Mouse (Mus musculus): ENCODE results near the gene Kdelr1. TPM values are rescaled to one million over a fixed set of nuclear protein-coding genes. Genes with fewer than 3 reads are reported as not detected.

Kdelr1 gene
- polyA plus RNA-seq, 1 experiment from 2014 or later: 150 TPM

GRCm38 (mm10) chr7:45916056-45917003 lies 43.8 kb downstream of the Kdelr1 start:
- peak overlapping the region; percentile 91 for H3K27ac ChIP-seq (ENCODE audit: low read length)
- peak; percentile 84 for ATAC-seq (ENCODE audit: insufficient number of reproducible peaks, insufficient read depth, low FRiP score, low read depth)
- peaks cover 10% of the 10 kb centered on the region; the same call in 1 of the 2 replicates for H3K36me3 ChIP-seq (ENCODE audit: control insufficient read depth, insufficient read depth, low read length)
- WGBS: 27% methylated on average over 26 of the region's 26 CpGs
- no peaks in the 10 kb centered on the region for H3K27me3 ChIP-seq (ENCODE audit: control insufficient read depth, insufficient read depth, low read length)
- peak overlapping the region; percentile 27 for H3K4me3 ChIP-seq (ENCODE audit: low read depth, low read length)
- H3K9me3 ChIP-seq (ENCODE audit: control insufficient read depth, low read depth, low read length): no peaks in the 10 kb centered on the region
- H3K4me2 ChIP-seq (replicated peaks; ENCODE audit: low read depth, low read length): peak overlapping the region; percentile 46
- peak overlapping the region; percentile 33; the same call in 1 of the 2 replicates for H3K9ac ChIP-seq (replicated peaks; ENCODE audit: low read depth, low read length)
- H3K4me1 ChIP-seq (ENCODE audit: control insufficient read depth, insufficient read depth, low read length): peaks cover 42% of the 10 kb centered on the region

GRCm38 (mm10) chr7:45917004-45917704 lies 44.6 kb downstream of the Kdelr1 start:
- Histone ChIP-seq H3K27ac (ENCODE audit: low read length) (peak overlapping the region; percentile 91), H3K4me3 (ENCODE audit: low read depth, low read length) (peak overlapping the region; percentile 12), H3K9me3 (ENCODE audit: control insufficient read depth, low read depth, low read length) (no peaks in the 10 kb centered on the region), H3K36me3 (ENCODE audit: control insufficient read depth, insufficient read depth, low read length) (peaks cover 10% of the 10 kb centered on the region; the same call in 1 of the 2 replicates), H3K9ac (replicated peaks; ENCODE audit: low read depth, low read length) (no peak overlapping the region; the same call in 1 of the 2 replicates), H3K4me2 (replicated peaks; ENCODE audit: low read depth, low read length) (peak overlapping the region; percentile 46), H3K27me3 (ENCODE audit: control insufficient read depth, insufficient read depth, low read length) (no peaks in the 10 kb centered on the region), H3K4me1 (ENCODE audit: control insufficient read depth, insufficient read depth, low read length) (peaks cover 50% of the 10 kb centered on the region)
- 9% methylated on average over 13 of the region's 13 CpGs for WGBS
- ATAC-seq (ENCODE audit: insufficient number of reproducible peaks, insufficient read depth, low FRiP score, low read depth): peak; percentile 10; the same call in 1 of the 2 replicates

DNA sequence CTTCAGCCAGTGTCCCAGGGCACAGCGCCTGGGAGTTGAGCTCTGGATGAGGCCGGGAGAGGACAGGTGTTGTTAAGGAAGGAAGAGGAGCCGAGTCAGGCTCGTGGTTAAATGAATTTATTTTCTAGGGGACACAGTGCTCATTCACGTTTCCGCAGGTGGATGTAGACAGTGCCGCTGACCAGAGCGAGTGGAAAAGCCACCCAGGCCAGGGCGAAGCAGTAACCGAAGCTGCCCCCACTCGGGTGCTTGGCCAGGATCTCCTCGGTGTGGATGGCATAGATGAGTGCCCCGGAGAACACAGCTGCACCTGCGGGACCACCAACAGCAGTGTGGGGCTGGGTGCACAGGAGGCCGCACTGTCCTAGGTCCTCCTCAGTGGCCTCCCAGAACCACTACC lies 45.4 kb downstream of the Kdelr1 start:
- ATAC-seq (ENCODE audit: insufficient number of reproducible peaks, insufficient read depth, low FRiP score, low read depth): no peak
- H3K4me1 ChIP-seq (ENCODE audit: control insufficient read depth, insufficient read depth, low read length): peaks cover 57% of the 10 kb centered on the region
- H3K27me3 ChIP-seq (ENCODE audit: control insufficient read depth, insufficient read depth, low read length): no peaks in the 10 kb centered on the region
- no peak overlapping the region; the same call in 1 of the 2 replicates for H3K9ac ChIP-seq (replicated peaks; ENCODE audit: low read depth, low read length)
- 0 out of 2 replicates have a peak overlapping the region, but pooled peaks have one; percentile 46 for H3K4me2 ChIP-seq (replicated peaks; ENCODE audit: low read depth, low read length)
- WGBS: 77% methylated on average over 15 of the region's 15 CpGs
- H3K9me3 ChIP-seq (ENCODE audit: control insufficient read depth, low read depth, low read length): no peaks in the 10 kb centered on the region
- H3K4me3 ChIP-seq (ENCODE audit: low read depth, low read length): no peak overlapping the region
- peaks cover 10% of the 10 kb centered on the region; the same call in 1 of the 2 replicates for H3K36me3 ChIP-seq (ENCODE audit: control insufficient read depth, insufficient read depth, low read length)
- peak overlapping the region; percentile 91; the same call in 1 of the 2 replicates for H3K27ac ChIP-seq (ENCODE audit: low read length)

- WGBS: 67% methylated on average over 14 of the region's 14 CpGs
- no peak for ATAC-seq (ENCODE audit: insufficient number of reproducible peaks, insufficient read depth, low FRiP score, low read depth)
- H3K27me3 ChIP-seq (ENCODE audit: control insufficient read depth, insufficient read depth, low read length): no peaks in the 10 kb centered on the region
- peaks cover 10% of the 10 kb centered on the region; the same call in 1 of the 2 replicates for H3K36me3 ChIP-seq (ENCODE audit: control insufficient read depth, insufficient read depth, low read length)
- H3K4me2 ChIP-seq (replicated peaks; ENCODE audit: low read depth, low read length): peak overlapping the region; percentile 76
- H3K9ac ChIP-seq (replicated peaks; ENCODE audit: low read depth, low read length): no peak overlapping the region
- peak overlapping the region; percentile 53; the same call in 1 of the 2 replicates for H3K4me3 ChIP-seq (ENCODE audit: low read depth, low read length)
- peaks cover 63% of the 10 kb centered on the region for H3K4me1 ChIP-seq (ENCODE audit: control insufficient read depth, insufficient read depth, low read length)
- H3K27ac ChIP-seq (ENCODE audit: low read length): peak overlapping the region; percentile 96; the same call in 1 of the 2 replicates
- H3K9me3 ChIP-seq (ENCODE audit: control insufficient read depth, low read depth, low read length): no peaks in the 10 kb centered on the region
Observed at GRCm38 (mm10) chr7:45919083-45919671, 46.6 kb downstream of the Kdelr1 start.

DNA sequence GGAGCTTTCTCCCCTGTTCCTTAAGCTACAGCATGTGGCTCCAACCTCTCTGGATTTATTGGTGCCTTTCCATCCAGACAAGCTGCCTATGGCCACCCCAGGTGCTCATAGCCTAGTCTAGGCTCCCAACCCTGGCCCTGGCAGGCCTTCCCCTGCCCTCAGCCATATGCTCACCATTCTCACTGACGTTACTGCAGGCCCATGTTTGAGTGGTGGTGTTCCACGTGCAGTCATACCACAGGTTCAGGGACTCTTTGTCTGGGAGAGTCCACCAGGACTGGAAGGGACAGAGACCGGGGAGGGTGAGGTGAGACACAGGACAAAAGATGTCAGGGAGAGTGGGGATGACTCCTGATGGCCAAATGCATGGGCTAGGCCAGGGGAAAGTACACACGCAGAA lies 47.2 kb downstream of the Kdelr1 start:
- no peaks in the 10 kb centered on the region for H3K27me3 ChIP-seq (ENCODE audit: control insufficient read depth, insufficient read depth, low read length)
- no peak overlapping the region for H3K9ac ChIP-seq (replicated peaks; ENCODE audit: low read depth, low read length)
- H3K4me2 ChIP-seq (replicated peaks; ENCODE audit: low read depth, low read length): peak overlapping the region; percentile 76
- ATAC-seq (ENCODE audit: insufficient number of reproducible peaks, insufficient read depth, low FRiP score, low read depth): no peak
- 64% methylated on average over 4 of the region's 4 CpGs for WGBS
- peaks cover 65% of the 10 kb centered on the region for H3K4me1 ChIP-seq (ENCODE audit: control insufficient read depth, insufficient read depth, low read length)
- peak overlapping the region; percentile 96 for H3K27ac ChIP-seq (ENCODE audit: low read length)
- peaks cover 10% of the 10 kb centered on the region; the same call in 1 of the 2 replicates for H3K36me3 ChIP-seq (ENCODE audit: control insufficient read depth, insufficient read depth, low read length)
- no peaks in the 10 kb centered on the region for H3K9me3 ChIP-seq (ENCODE audit: control insufficient read depth, low read depth, low read length)
- H3K4me3 ChIP-seq (ENCODE audit: low read depth, low read length): peak overlapping the region; percentile 53

DNA sequence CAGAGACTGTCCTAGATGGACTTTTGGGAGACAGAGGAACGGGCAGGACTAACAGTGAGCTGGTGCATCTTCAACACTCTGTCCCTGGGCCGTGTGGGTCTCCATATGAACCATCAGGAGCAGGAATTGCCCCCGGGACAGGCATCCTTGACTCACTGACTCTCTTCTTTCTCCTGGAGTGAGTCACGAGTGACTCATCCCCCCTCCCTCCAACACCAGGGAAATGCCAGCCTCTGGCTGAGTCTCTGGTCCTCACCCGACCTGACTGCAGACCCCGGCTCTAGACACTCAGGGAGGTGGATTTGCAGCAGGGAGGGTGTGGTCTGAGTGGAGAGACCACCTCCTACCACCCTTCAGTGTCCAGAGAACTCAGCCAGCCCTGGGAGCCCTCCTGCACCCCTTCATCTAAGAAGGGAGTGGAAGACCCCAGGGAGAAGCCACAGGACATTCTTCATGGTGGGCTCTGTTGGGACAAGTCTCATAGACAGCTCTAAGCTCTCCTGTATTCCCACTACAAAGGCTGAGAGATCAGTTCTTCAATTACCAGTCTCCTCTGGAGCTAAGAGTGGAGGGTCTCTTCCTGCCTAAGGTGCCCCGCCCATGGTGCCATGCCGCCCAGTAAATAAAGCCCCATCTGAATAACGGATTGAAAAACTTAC lies 48.1 kb downstream of the Kdelr1 start:
- Histone ChIP-seq H3K4me2 (replicated peaks; ENCODE audit: low read depth, low read length) (peak overlapping the region; percentile 76), H3K27me3 (ENCODE audit: control insufficient read depth, insufficient read depth, low read length) (no peaks in the 10 kb centered on the region), H3K36me3 (ENCODE audit: control insufficient read depth, insufficient read depth, low read length) (peaks cover 10% of the 10 kb centered on the region; the same call in 1 of the 2 replicates), H3K4me1 (ENCODE audit: control insufficient read depth, insufficient read depth, low read length) (peaks cover 60% of the 10 kb centered on the region), H3K9ac (replicated peaks; ENCODE audit: low read depth, low read length) (peak overlapping the region; percentile 63), H3K9me3 (ENCODE audit: control insufficient read depth, low read depth, low read length) (no peaks in the 10 kb centered on the region), H3K4me3 (ENCODE audit: low read depth, low read length) (peak overlapping the region; percentile 53), H3K27ac (ENCODE audit: low read length) (peak overlapping the region; percentile 96)
- WGBS: 12% methylated on average over 9 of the region's 9 CpGs
- ATAC-seq (ENCODE audit: insufficient number of reproducible peaks, insufficient read depth, low FRiP score, low read depth): no peak

DNA sequence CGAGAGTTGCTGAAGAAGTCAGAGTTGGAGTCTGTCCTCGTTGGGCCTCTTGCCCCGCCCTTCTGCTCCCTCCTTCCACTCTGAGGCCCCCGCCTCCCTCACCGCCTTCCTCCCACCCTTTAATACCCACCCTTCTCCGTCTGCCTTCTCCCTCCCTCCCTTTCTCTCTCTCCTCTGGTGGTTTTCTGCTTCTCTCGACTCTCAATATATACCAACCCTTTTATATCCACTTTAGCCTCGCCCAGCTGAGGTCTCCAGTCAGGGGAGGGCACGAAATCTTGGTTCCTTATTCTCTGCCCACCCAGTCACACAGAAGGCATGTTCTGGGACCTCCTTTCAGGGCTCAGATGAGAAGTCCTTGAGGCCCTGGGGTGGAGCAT lies 48.7 kb downstream of the Kdelr1 start, which contains the start of gene Emp3:
Gene Emp3, minus strand, starts transcription at position 163 of the 380 bp plus-strand sequence.
- 12% methylated on average over 9 of the region's 9 CpGs for WGBS
- ATAC-seq (ENCODE audit: insufficient number of reproducible peaks, insufficient read depth, low FRiP score, low read depth): no peak

More for the DNA sequence above, 48.7 kb downstream of the Kdelr1 start, which contains the start of gene Emp3:
- Histone ChIP-seq H3K9ac (replicated peaks; ENCODE audit: low read depth, low read length) (peak within 1 kb of the TSS; percentile 63), H3K36me3 (ENCODE audit: control insufficient read depth, insufficient read depth, low read length) (peaks cover 10% of the 10 kb centered on the region; the same call in 1 of the 2 replicates), H3K27ac (ENCODE audit: low read length) (peak within 1 kb of the TSS; percentile 96), H3K27me3 (ENCODE audit: control insufficient read depth, insufficient read depth, low read length) (no peaks in the 10 kb centered on the region), H3K9me3 (ENCODE audit: control insufficient read depth, low read depth, low read length) (no peaks in the 10 kb centered on the region), H3K4me1 (ENCODE audit: control insufficient read depth, insufficient read depth, low read length) (peaks cover 55% of the 10 kb centered on the region), H3K4me2 (replicated peaks; ENCODE audit: low read depth, low read length) (peak within 1 kb of the TSS; percentile 76), H3K4me3 (ENCODE audit: low read depth, low read length) (peak within 1 kb of the TSS; percentile 53)
